ENCODE assay signal across 15 mouse cellular contexts in genomic region chr7:3276781-3277180, GRCm38 (mm10). TPM values are rescaled to one million over a fixed set of nuclear protein-coding genes. Genes with fewer than 3 reads are reported as not detected.
"Had no signal": no experiment of that assay in that cellular context is flagged by ENCODE, and none has a peak within 500 bp of the region (broad histone marks: within the 10 kb centered on the region; RNA-seq: fewer than 3 reads in every experiment).

No protein-coding gene starts in this region.

RNA-seq across cellular contexts. Expression of gene Nlrp12, which starts 27.2 kb away (rescaled TPM):
- polyA plus RNA-seq: heart, embryonic 10.5 days; heart, embryonic 12.5 days; heart, embryonic 14.5 days; heart, embryonic 16.5 days; hindbrain, embryonic 10.5 days; hindbrain, embryonic 12.5 days; inflammation-experienced regulatory T-cells, adult 6 months; intestine, embryonic 15.5 days; intestine, postnatal 0 days; kidney, embryonic 14.5 days; kidney, embryonic 16.5 days; limb, embryonic 11.5 days; limb, embryonic 13.5 days; limb, embryonic 15.5 days; liver, embryonic 12.5 days had no signal

RNA-seq across cellular contexts. Expression of gene Cacng7, which starts 56.0 kb away (rescaled TPM):
- polyA plus RNA-seq: inflammation-experienced regulatory T-cells, adult 6 months had no signal
